Mouse (Mus musculus) cerebellum, postnatal 10 days (tissue): ENCODE measurements around the gene Sumo1.

Experiments
- DNase-seq, 2 experiments: peaks; one replicate each; pipeline ENCODE4 v3.0.0; 2021; ENCODE audit warnings: mixed read lengths in 2 of 2

Gene Sumo1

GRCm38 (mm10) chr1:59543911-59544310 lies 126.7 kb downstream of the Sumo1 start:
- no peak for DNase-seq

GRCm38 (mm10) chr1:59542231-59542630 lies 128.4 kb downstream of the Sumo1 start:
- peak; percentile 31 to 36 for DNase-seq

GRCm38 (mm10) chr1:59541271-59542020 lies 129.2 kb downstream of the Sumo1 start:
- DNase-seq = peak; percentile 51 to 62

GRCm38 (mm10) chr1:59540537-59541148 lies 130.0 kb downstream of the Sumo1 start:
- DNase-seq = no peak

- DNase-seq = no peak
These were observed 132.3 kb downstream of the Sumo1 start for GRCm38 (mm10) chr1:59538381-59538780.
